Mouse (Mus musculus) gastrocnemius, adult 2 months (tissue): ENCODE data around the gene Ccdc162. TPM values are rescaled to one million over a fixed set of nuclear protein-coding genes. Genes with fewer than 3 reads are reported as not detected.

ENCODE experiments used
- DNase-seq: peaks from one replicate; pipeline ENCODE4 v3.0.0; 2022
- H3K27ac ChIP-seq: fragments of 200-600 bp; 2 replicates; pipeline ENCODE4 v1.8.1; 2022; ENCODE audit warnings: mild to moderate bottlenecking
- H3K4me3 ChIP-seq: fragments of 200-600 bp; 2 replicates; pipeline ENCODE4 v1.8.1; 2022; ENCODE audit warnings: mild to moderate bottlenecking, moderate library complexity
- CTCF ChIP-seq: fragments of 200-600 bp; IDR thresholded peaks from 2 replicates; pipeline ENCODE4 v1.8.1; 2022; ENCODE audit warnings: antibody characterized with exemption, mild to moderate bottlenecking, moderate library complexity
- intact Hi-C: fragments of 180-260 bp; cut with DNase I; formaldehyde crosslinking; loops from one replicate; pipeline ENCODE4 v1.15.1; 2025
- total RNA-seq, 2 experiments: library from RNA; stranded (reverse); gene quantifications; 2 replicates each; pipeline ENCODE4 v1.2.3; 2021

Gene Ccdc162
- total RNA-seq, 2 experiments from 2014 or later = 0.89 to 1.3 TPM

- no peak overlapping the region for H3K27ac ChIP-seq
- H3K4me3 ChIP-seq = no peak overlapping the region
- no peak for DNase-seq
- TF ChIP-seq CTCF = no peak
- intact Hi-C loops = no loop called here
These were observed 16.8 kb upstream of the Ccdc162 start for GRCm38 (mm10) chr10:41733214-41733613.

DNA sequence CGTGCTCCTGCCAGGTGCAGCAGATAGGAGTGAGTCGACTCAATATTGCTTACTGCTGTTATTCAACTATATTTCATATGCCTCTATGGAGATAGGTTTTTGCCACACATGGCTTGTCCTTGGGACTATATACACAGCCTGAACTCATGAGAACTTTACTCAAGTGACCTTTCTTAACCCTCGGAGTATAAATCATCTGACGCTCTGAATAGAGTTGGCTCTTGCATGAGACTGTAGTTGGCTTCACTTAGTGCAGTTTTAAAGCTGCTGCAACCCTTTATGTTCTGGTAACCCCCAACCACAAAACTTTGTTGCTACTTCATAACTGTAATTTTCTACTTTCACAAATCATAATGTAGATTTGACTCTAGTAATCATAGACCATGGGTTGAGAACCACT lies 15.5 kb upstream of the Ccdc162 start:
- Histone ChIP-seq H3K27ac (peak overlapping the region; percentile 62), H3K4me3 (no peak overlapping the region)
- intact Hi-C loops = no loop called here
- TF ChIP-seq CTCF = no peak
- no peak for DNase-seq

- no peak for TF ChIP-seq CTCF
- DNase-seq = no peak
- Histone ChIP-seq H3K4me3 (no peak overlapping the region), H3K27ac (no peak overlapping the region; the same call in 1 of the 2 replicates)
- intact Hi-C loops = no loop called here
These were observed 14.3 kb upstream of the Ccdc162 start for GRCm38 (mm10) chr10:41730746-41731145.

DNA sequence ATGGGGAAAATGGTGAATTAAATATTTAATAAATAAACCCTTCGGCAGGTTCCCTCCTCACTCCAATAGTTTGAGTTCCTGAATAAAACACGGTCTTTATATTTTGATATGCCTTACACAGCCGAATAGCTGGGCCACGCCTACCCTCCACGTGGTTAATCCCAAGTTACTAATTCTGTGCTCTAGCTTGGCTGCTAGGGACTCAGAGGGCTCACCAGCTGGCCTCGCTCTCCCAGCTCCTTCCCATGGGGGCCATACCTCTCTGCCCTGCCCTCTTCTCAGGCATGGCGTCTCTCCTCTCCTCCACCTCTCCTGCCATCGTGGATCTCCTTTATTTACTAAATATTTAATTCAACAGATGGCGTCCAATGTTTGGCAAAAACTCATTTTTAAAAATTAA lies 9.8 kb upstream of the Ccdc162 start:
- TF ChIP-seq CTCF = no peak
- DNase-seq = no peak
- intact Hi-C loops = no loop called here
- Histone ChIP-seq H3K4me3 (no peak overlapping the region), H3K27ac (no peak overlapping the region)

GRCm38 (mm10) chr10:41719587-41719986 lies 3.2 kb upstream of the Ccdc162 start:
- Histone ChIP-seq H3K4me3 (no peak overlapping the region), H3K27ac (no peak overlapping the region)
- TF ChIP-seq CTCF = no peak
- no peak for DNase-seq
- intact Hi-C loops = no loop called here

DNA sequence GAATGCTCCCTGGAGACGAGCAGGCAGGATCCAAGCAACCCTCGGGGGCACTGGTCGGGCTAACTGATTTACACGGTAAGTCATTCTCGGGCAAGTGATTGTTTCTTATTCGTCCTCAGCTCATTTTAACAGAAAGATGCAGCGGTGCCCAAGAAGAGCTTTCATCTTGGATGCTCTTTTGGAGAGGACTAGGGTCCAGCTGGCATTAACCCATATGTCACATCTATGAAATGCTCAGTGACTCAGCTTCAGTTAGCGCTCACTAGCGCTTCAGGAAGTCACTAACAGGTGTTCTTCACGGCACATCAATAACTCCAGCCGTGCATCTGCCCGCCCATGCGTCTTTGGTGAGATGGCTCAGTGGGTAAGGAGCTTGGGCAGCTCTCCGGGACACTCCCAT lies 877 bp downstream of the Ccdc162 start:
- TF ChIP-seq CTCF = no peak
- intact Hi-C loops = no loop called here
- H3K27ac ChIP-seq = no peak overlapping the region
- DNase-seq = no peak
- peak overlapping the region; percentile 52; the same call in 1 of the 2 replicates for H3K4me3 ChIP-seq

DNA sequence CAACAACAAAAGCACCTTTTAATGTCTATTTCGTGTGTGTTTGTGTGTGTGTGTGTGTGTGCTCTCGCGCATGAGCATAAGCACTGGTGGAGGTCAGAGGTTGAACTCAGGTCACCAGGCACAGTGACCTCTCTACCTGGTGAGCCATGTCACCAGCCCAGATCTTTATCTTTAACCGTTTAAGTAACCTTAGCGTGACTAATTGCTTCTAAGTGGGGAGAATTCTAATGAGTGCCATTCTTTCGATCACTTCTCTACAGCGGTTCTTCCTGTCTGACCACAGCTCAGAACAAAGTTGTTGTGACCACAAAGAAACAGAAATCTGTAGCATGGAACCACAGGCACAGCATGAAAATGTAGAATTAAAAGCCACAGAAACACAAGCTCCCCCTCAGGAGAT lies 5.0 kb downstream of the Ccdc162 start:
- H3K27ac ChIP-seq = peak overlapping the region; percentile 60; the same call in 1 of the 2 replicates
- TF ChIP-seq CTCF = no peak
- intact Hi-C loops = no loop called here
- no peak overlapping the region for H3K4me3 ChIP-seq
- no peak for DNase-seq

DNA sequence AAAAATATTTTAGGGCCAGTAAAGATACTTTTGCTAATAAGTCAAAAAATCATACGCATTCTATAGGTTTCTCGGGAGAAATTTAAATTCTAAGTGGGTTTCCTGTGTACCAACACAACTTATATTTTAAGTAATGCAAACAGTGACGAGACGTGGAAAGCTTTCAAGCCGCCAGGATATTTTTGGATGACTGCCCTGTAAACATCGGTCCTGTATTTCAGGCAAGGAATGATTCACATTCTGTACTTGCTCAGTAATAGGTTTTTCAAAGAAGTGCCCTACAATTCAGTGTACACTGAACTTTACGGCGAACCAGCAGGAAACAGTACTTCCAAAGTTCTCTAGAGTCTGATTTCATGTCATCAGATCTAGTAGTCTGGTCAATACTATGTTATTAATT lies 5.7 kb downstream of the Ccdc162 start:
- TF ChIP-seq CTCF = no peak
- DNase-seq = no peak
- intact Hi-C loops = no loop called here

DNA sequence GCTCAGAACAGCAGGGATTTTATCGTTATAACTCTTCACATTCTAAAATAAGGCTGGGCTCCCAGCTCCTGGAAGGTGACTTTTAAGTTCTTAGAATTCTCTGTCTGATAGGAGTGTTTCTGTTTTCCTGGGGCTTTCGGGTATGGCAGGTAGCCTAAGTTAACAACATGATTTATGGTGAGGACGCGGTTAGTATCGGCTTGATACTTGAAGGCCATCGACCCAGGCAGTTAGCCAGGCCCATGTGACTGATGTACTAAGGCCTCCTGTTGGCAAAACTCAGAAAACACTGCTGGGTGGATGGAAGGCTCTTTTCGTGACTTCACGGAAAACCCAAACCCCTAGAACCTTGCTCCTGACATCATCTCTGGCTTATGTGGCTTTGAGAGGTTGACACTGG lies 7.1 kb downstream of the Ccdc162 start:
- DNase-seq = no peak
- intact Hi-C loops = no loop called here

More for the DNA sequence above, 5.7 kb downstream of the Ccdc162 start:
- H3K4me3 ChIP-seq = no peak overlapping the region
- peak overlapping the region; percentile 60 for H3K27ac ChIP-seq

GRCm38 (mm10) chr10:41699669-41700068 lies 16.8 kb downstream of the Ccdc162 start:
- H3K27ac ChIP-seq = no peak overlapping the region
- no peak for TF ChIP-seq CTCF
- H3K4me3 ChIP-seq = no peak overlapping the region
- DNase-seq = no peak
- intact Hi-C loops = loop anchor here (10.0 kb wide), 1 partner anchor 265 kb away; no protein-coding TSS in a partner anchor

More for the DNA sequence above, 7.1 kb downstream of the Ccdc162 start:
- peak overlapping the region; percentile 44 for H3K27ac ChIP-seq
- no peak for TF ChIP-seq CTCF
- no peak overlapping the region for H3K4me3 ChIP-seq

DNA sequence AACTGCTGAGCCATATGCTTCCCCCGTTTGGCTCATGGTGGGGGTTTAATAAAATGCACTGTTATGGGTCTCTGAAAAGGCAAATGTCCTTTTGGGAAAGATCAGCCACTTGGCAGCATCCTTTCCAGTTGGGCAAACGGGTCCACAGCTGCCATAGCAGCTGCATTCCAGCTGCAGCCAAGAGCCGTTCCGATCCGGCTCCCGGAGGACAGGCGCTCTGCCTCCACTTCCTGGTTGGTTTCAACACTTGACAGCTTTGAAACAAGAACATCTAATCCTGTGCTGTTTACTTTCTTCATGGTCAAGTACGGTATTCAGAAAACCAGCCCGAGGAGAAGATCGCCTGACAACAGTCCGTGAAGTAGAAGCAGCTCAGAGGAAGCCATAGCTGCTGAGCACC lies 19.4 kb downstream of the Ccdc162 start:
- intact Hi-C loops = loop anchor here (10.0 kb wide), 1 partner anchor 268 kb away; no protein-coding TSS in a partner anchor
- Histone ChIP-seq H3K27ac (0 out of 2 replicates have a peak overlapping the region, but pooled peaks have one; percentile 25), H3K4me3 (peak overlapping the region; percentile 46)
- no peak for TF ChIP-seq CTCF
- DNase-seq = peak; percentile 46

DNA sequence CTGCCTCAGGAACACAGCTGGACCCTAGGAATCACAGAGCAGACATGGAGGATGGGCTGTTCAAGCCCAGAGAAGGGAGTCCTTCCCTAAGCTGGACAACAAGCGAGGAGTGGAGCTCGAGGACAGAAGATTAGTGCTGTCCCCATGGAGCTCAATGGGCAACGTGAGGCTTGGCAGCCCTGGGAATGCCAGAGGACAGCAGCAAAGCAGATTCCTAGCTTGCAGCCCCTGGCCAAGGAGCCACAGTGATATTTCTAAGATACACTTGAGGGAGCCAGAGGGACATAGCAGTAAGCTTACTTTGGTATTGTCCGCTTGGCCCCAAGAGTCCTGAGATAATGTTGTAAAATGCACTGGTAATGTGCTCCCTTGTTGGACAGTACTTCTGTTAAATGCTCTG lies 25.5 kb downstream of the Ccdc162 start:
- intact Hi-C loops = loop anchor here (10.0 kb wide), 1 partner anchor 274 kb away; no protein-coding TSS in a partner anchor
- DNase-seq = no peak

DNA sequence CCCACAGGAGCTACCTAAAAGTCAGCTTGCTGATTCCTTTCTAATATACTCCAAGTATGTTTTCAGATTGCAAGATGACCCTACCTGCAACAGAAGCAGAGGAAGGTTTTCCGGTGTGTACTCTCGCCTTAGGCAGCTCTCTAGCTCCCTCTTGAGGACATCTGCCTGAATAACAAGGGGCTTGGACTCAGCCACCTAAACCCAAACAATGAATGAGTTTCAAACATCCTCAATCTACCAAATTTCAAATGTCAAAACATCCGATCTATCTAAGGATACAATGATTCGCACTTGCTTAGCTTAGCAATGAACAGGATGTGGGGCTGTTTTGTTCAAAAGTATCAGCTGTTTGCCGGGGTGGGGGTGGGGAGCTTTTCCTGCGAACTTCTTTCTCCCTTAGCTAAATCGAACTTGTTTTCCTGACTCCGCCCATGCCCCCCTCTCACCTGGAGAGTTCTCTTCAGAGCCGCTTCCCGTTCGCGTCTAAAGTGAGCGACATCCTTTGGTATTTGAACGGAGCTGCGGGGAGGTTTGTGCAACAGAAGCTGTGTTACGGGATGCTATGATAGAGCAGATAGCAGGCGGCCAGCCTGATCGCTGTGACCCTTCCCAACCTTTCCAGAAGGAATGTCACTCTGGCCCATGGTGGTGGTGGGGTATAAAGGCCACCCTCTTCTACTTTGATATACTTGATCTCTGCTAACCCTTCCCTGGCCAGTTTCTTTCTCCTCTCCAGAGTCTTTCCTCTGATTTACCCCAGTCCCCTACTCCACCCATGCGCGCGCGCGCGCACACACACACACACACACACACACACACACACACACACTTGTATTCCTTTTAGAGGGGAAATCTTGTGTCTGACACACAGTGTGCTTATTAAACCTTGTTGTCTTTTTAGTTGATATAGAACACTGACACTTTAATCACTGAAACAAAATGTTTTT lies 26.2 kb downstream of the Ccdc162 start:
- Histone ChIP-seq H3K4me3 (peak overlapping the region; percentile 67), H3K27ac (0 out of 2 replicates have a peak overlapping the region, but pooled peaks have one; percentile 12)
- intact Hi-C loops = loop anchor here (10.0 kb wide), 3 partner anchors 255 to 385 kb away; partner anchors contain the start of genes Ak9 and Fig4
- peak; percentile 97 for TF ChIP-seq CTCF
- DNase-seq = peak; percentile 53

More for the DNA sequence above, 25.5 kb downstream of the Ccdc162 start:
- Histone ChIP-seq H3K4me3 (no peak overlapping the region), H3K27ac (no peak overlapping the region)
- TF ChIP-seq CTCF = peak; percentile 10; the same call in 1 of the 2 replicates
